Mouse (Mus musculus) T-helper 17 cell (primary cell): ENCODE data around the gene Sat2.

Experiments
- in situ Hi-C, 2 experiments: fragments of 300-600 bp; cut with MboI, MseI; formaldehyde crosslinking; loops; 1 replicate in 1 of 2; 2 replicates in 1 of 2; pipeline ENCODE4 v1.15.1; 2025; ENCODE audit warnings: high pct_unique_total_duplicates in 2 of 2

The Sat2 gene

DNA sequence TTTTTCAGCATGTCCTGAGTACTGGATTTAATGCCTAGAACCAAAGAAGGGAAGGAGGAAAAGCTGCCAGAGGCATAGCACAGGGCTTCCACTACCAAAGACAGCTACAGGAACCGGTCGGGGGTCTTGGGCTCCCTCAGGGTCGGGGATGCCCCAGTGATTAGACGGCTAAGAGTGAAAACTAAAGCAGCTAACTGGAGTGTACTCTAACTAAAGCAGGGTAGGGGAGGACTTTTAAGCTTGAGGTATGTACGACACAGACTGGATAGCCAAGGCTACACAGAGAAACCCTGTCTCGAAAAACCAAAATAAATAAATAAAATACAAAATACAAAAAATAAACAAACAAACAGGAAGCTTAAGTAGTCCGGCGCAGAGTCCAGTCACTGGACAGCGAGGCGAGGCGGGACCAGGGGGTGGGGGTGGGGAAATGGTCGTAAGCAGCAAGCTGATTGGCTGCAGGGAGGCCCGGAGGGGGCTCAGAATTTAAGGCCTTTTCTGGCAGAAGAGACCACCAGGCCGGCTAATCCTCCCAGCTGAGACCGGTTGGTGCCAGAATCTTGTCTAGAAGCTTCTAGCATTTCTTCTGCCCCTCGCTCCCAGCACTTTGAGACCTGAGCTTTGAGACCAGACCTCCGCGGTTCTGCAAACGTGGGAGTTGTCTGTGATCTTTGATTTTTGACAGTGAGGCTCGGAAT, at the start of gene Sat2:
Gene Sat2 (plus strand): TSS at position 454 of the 698 bp plus-strand sequence.
- in situ Hi-C loops, result no loop called here

DNA sequence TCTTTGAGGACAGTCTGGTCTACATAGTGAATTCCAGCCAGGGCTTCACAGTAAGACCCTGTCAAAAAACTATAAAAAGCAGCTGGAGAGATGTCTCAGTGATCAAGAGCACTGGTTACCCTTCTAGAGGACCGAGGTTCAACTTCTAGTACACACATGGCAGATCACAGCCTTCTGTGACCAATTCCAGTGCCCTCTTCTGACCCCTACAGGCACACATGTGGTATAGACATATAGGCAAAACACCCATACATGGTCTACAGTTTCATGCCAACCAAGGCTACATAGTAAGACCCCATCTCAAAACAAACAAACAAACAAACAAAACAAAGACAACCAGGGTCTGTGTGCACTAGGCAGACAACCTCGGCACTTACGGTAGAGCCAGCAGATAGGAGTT, 46.6 kb upstream of the Sat2 start:
- in situ Hi-C loops, result no loop called here

DNA sequence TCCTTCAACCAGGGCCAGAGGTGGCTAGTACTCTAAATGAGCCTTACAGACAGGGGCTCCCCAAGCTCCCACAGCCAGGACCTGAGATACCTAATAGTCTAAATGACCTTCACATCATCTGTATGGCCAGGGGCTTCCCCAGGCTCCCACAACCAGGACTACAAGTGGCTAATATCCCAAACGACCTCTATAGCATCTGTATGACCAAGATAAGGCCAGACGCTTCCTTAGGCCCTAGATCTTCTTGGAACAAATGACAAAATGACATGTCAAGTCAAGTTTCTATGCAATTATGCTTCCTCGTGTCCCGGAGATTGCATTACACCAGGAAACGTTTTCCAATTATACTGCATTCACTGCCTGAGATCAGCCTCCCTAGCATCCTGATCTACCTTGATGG, 45.5 kb upstream of the Sat2 start:
- in situ Hi-C loops, result no loop called here

DNA sequence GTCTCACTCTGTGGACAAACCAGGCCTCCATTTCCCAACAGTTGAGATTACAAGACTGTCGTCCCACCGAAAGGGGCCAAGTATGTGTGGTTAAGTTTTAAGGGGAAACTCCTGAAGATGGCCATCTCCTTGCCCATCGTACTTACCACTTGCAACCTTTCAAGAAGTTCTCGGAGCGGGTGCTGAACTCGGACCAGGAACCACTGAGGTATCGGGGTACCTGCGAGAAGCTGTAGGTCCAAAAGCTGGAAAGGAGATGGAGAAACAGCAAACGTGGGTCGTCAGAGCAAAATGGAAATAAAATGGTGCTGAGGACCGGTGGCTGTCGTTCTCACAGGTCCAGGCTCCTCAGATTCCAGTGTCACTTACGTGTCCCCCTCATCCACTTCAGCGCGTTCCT, 43.5 kb upstream of the Sat2 start:
- in situ Hi-C loops, result no loop called here

DNA sequence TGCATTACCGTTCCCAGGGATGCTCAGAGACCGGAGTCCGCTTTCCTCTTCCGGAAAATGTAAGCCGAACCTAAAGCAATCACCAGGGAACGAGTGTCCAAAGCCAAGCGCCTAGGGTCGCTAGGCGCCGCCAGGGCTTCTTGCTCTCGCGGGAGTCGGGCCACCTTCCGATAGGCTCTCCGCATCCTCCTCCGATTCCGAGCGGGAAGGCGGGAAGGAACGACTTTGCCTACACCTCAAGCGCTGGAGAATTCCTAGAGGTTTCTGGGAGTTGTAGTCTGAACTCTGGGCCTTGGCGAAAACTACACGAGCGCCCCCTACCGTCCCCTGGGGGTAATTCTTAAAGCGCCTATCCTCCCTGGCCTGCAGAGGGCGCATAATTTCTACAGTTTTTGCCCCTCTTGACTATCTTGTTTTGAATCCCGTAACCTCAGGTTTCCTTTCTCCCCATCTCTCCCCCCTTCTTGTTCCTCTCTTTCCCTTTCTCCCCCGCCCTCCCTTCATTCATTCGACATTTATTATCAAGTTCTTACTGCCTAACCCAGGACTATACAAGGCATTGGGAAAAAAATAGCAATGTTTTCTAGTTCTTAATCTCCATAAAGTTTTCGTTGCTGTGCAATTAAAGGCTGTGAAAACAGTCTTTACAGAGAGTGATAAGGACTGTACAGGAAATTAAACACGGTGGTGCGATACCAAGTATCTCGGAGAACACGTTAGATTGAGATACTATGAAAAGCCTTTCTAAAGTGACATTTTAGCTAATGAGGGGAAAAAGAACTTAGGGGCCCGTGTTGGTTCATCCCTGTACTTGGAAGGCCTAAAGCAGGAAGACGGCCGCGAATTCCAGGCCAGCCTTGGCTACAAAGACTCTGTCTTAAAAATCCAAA, 42.5 kb upstream of the Sat2 start:
- in situ Hi-C loops, result no loop called here

DNA sequence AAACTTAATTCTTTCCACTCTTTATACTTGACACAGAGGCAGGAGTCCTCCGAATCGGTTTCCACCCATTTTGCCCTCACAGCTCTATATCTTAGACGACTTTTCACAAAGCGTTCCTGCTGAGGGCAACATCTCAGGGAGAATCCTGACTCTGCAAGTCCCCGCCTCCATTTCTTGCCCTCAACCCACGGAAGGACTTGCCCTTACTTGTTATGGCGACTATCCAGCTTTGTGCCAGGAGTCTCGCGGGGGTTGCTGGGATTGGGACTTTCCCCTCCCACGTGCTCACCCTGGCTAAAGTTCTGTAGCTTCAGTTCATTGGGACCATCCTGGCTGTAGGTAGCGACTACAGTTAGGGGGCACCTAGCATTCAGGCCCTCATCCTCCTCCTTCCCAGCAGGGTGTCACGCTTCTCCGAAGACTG, 41.7 kb upstream of the Sat2 start, which contains the start of the genes Wrap53 and Trp53:
Gene Wrap53 (minus strand): TSS at position 165 of the 424 bp plus-strand sequence.
Gene Trp53 (plus strand): TSS at position 269 of the 424 bp plus-strand sequence.
- in situ Hi-C loops, result no loop called here

DNA sequence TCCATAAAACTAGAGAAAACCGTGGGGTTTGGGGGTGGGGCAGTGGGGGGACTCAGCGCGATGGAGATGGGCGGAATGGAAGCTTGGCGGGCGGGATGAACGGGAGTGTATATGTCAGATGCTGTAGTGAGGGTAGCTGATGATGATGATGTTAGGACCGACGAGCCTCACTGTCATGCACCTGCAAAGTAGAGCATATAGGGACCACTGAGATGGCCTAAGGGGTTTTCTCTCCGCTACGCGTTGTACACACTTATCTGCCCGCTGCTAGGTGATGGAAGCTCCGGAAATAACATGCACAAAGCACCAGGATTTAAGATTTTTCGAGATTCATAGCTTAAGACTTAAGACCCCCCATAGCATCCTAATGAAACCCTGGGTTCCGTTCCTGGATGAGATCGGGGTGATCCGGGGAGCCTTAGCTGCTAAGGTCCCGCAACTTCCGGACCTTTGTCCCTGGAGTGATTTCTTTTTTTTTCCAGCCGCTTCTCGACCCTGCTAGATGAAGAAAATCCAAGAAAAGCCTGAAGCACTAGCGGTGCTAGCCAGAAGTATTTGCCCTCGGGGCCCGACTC, 41.2 kb upstream of the Sat2 start:
- in situ Hi-C loops, result no loop called here

DNA sequence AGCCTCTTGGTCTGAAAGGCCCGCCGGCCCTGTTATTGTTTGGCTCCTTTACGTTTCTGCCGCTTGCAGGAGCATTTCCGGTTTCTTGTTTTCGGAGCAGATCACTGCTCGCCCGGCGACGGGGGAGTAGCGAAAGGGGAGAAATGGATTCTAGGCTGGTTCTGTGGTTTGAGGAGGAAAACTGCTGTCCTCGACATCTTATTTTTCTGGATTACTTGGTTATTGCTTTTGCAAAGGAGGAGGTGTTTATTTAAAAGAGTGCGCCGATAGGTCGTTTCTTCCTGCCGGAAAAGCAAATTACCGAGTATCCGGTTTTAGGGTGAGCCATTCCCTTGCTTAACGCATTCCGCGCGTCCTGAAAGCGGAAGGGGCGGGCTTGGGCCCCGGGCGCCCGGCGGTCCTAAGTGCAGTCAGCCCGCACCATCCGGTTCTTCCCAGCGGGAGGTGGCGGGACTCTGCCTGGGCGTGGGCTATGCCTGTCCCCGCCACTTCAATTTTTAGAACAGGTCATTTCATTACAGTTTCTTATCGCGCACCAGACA, 40.6 kb upstream of the Sat2 start:
- in situ Hi-C loops, result no loop called here

DNA sequence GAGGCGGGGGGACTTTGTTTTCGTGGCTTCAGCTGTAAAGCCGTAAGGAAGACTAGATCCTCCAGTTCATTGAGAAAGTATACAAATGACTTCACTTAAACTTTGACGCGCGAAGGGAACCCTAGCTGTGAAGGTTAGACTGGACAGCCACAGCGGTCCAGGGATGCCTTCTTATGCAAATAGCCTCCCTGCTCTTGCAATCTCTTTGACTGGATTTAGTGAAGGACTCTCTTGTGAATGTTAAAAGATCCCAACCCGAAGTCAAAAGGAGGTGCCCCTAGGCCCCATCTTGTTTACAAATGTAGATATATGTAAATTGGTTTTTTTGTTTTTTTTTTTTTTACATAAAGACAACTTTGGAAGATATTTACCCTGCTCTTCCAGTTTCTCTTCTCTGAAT, 40.0 kb upstream of the Sat2 start:
- in situ Hi-C loops, result no loop called here

DNA sequence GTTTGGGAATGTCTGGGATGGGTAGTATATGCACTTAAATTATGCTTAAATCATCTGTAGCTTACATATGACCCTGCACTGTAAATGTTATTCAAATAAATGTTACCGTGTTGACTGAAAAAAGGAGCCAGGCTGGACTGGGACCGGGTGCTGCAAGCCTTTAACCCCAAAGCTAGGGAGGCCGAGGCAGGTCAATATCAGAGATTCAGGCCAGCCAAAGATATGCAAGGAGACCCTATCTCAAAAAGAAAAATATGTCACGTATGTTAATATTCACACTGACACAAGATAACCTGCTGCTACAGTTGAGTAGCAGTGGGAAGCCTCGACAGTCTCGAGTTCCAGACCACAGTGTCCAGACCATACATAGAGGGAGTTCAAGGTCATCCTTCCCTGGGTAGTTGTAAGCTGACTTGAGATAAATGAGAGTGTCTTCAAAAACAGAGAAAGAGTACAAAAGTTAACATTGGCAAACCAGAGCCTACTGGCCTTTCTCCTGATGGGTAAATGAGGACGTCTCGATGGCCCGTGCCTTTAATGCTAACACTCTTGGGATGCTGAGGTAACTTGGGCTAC, 39.5 kb upstream of the Sat2 start:
- in situ Hi-C loops, result no loop called here

DNA sequence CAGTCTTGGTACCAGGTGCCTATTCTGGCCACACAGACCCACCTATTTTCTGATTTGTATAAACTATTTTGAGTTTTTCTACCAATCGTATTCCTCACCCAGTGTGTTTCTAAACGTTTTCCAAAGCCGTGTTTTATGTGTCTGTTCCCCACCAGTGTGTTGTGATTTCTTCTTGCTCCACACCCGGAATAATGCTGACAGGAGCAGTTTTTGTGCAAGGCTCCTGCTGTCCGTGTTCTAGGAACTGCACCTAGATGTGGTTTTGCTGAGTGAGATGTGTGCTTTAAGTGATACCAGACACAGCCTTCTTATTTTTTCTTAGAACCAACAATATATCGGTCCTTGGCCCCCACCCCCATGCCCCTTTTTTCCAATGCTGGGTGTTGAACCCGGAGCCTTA, 37.8 kb upstream of the Sat2 start:
- in situ Hi-C loops, result no loop called here

DNA sequence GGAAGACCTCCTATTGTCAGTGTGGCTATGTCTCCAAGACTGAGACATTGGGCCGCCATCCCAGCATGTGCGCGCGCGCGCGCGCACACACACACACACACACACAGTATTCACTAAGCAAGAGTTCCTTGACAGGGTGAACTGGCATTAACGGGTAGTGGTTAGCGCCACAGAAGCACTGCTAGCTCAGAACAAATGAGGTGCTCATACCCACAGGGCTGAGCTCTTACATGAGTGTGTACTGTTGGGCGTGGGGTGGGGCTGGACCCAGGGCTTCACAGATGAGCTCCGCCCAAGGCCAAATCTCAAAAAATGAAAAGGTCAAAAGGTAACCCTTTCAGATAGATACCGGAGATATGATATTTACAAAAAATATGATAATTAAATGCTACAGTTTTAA, 36.9 kb upstream of the Sat2 start:
- in situ Hi-C loops, result no loop called here

DNA sequence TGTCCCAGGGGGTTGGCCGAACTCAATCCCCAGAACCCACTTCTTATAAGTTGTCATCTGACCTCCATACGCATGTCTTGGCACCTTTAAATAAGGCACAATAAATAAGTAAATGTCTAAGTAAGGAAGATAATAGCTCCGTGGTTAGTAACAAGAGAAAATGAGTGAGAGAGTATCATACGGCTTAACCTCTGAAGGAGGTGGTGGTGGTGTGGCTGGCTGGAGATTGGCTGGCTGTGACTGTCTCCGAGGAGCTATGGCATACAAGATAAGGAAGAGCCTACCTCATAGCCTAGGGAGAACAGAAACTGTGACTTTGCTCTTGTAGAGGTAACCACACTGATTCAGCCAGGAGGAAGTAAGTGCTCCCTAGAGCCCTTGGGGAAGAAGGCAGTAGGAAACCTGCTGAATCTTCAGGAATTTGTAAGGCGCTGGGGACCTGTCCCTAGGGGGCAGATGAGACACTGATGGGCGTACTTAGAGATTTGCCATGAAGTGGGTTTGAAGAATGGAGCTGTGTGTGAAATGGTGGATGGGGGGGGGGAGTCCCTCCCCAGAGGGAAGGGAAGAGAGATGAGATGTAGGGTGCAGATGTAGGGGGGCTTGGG, 36.0 kb upstream of the Sat2 start:
- in situ Hi-C loops, result no loop called here

DNA sequence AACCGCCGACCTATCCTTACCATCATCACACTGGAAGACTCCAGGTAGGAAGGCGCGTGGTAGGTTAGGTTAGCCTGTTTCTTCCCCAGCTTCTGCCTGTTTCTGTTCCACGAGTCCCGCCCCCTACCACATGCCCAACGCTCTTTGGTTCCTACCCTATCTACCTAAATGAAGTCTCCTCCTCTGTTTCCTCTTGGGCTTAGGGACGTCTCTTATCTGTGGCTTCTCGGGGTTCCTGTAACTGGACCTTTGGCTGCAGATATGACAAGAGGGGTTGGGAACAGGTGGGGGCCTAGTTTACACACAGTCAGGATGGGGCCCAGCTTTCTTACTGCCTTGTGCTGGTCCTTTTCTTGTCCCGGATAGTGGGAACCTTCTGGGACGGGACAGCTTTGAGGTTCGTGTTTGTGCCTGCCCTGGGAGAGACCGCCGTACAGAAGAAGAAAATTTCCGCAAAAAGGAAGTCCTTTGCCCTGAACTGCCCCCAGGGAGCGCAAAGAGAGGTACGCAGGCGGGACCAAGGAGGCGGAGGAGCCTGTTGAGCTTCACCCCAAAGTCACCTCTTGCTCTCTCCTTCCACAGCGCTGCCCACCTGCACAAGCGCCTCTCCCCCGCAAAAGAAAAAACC, 32.5 kb upstream of the Sat2 start:
- in situ Hi-C loops, result no loop called here

DNA sequence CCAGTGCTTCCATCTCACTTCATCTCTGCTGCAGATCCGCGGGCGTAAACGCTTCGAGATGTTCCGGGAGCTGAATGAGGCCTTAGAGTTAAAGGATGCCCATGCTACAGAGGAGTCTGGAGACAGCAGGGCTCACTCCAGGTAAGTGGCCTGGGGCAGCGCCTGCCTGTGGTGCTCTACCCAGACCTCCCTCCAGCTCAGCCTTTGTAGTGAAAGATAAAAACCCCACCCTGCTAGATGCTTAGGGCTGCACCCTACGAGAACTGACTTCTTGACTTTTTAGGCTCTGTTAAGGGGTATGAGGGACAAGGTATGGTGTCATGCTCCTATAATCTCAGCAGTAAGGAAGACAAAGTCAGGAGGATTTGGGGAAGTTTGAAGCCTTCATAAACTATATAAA, 31.2 kb upstream of the Sat2 start:
- in situ Hi-C loops, result no loop called here

DNA sequence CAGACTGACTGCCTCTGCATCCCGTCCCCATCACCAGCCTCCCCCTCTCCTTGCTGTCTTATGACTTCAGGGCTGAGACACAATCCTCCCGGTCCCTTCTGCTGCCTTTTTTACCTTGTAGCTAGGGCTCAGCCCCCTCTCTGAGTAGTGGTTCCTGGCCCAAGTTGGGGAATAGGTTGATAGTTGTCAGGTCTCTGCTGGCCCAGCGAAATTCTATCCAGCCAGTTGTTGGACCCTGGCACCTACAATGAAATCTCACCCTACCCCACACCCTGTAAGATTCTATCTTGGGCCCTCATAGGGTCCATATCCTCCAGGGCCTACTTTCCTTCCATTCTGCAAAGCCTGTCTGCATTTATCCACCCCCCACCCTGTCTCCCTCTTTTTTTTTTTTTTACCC, 30.4 kb upstream of the Sat2 start:
- in situ Hi-C loops, result no loop called here

DNA sequence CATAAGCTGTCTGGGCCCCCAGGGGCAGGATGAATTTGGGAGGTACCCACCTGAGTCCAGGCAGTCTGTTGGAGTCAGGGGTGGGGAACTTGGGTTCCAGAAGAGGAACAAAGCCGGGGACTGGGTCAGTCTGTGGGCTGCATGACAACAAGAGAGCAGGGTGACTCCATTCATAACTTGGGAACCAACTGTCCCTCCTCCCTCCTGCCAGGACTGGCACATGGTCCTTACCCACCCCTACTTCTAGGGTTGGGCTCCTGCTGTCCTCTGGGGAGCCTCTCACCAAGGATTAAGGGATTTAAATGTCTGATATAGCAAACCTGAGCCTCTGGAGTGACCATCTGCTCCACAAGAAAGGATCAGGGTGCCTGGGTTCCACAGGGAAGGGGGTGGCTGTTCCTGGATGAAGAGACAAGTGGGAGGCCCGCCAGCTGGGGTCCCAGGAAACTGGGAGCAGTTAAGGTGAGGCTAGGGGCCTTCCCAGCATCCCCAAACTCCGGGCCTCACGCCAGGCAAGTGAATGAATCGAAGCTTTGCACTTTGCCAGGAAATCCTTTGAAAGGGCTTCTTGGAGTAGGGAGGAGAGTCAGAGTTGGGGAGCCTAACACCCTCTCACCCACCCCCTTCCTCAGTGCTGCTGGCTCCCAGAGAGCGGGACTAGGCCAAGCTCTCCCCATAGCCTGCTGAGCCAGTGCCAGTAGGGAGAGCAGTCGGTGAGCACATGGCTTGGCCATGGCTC, 29.8 kb upstream of the Sat2 start:
- in situ Hi-C loops, result no loop called here

DNA sequence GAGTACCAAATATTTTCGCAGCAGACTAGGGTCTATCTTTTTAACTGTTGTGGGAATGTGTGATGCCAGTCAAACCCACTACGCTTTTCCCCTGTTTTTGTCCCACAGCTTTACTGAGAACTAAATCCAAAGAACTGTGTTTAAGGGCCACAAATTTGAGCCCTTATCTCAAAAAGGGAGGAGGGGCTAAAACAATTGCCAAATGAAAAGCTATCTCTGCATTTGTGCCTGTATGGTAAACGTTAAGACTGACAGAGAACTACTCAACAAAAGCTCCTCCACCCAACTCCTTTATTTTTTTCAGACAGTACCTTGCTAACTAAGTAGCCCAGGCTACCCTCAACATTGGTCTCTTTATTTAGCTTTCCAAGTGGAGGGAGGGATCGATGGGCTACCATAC, 29.0 kb upstream of the Sat2 start:
- in situ Hi-C loops, result no loop called here

DNA sequence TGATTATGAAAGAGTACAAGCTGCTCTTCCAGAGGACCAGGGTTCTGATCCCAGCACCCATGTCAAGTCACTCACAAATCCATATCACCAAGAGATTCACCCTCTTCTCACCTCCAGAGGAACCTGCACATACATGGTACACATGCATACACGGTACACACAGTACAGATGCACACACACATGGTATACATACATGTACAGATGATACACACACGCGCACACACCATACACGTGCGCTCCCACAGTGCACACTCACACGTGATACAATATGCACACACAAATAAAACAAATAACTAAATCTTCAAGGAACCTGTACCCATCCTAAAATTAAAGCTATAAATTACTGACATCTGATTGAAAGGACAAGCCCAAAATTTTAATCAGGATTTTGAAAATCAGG, 27.0 kb upstream of the Sat2 start:
- in situ Hi-C loops, result no loop called here

DNA sequence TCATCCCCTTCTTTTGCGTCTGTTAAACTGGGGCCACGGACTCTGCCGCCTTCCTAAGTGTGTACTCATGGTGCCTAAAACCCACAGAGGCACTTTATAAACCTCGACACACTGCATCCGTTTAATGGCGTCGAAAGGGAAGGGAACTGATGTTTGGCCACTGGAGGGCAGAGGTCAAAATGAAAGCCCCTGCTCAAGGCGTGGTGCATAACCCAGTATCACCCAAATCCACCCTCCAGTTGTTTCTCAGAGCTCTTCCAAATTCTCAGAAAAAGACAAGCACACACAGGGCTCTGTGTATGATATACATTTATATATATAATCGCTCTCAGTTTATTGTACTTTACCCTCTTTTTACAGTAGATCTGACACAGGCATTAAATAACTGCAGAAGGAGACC, 22.4 kb upstream of the Sat2 start:
- in situ Hi-C loops, result no loop called here
